Comparison of ENCODE assay signal across 7 mouse cellular contexts in the genomic region with DNA sequence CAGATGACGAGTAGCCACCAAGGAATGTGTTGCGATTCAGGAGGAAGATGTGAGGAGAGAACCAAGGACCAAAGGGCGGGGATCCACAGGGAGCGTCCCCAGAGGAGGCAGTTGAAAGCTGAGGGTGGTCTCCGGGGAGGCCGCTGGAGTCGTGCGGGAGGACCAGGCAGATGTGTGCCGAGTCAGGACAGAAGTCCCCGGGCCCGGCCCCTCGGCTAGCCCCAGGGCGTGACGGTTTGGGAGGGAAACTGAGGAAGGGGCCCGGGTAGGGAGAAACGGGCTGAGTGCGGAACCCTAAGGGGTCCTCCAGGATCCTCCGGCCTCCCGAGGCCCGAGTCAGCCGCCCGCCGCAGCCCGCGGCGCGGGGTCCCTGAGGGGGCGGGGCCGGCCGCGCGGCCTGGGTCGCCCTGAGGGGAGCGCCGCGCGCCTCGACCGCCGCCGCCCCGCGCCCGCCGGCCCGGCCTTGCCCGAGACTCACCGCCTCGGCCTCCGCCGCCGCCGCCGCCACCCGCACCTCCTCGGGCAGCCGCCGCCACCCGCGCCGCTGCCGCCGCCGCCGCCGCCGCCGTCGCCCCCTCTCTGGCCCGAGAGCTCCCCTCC. TPM values are rescaled to one million over a fixed set of nuclear protein-coding genes. Genes with fewer than 3 reads are reported as not detected.
A peak's percentile ranks its signal among the peaks of the same experiment; 100 is the strongest.
DNase-seq lines count a peak whose midpoint lies in the region; ATAC-seq and TF ChIP-seq lines count a peak whose summit lies in the region.

No protein-coding gene starts in this region.

- no peak for TF ChIP-seq CTCF in cerebellum, adult 2 months (IDR thresholded peaks at IDR 0.05; ENCODE audit: borderline replicate concordance, insufficient read depth, low read depth, low read length)
- TF ChIP-seq CTCF in kidney, adult 2 months (conservative IDR thresholded peaks at IDR 0.05; ENCODE audit: insufficient read depth, insufficient read length, low read depth, low read length), result no peak
- TF ChIP-seq CTCF in lung, postnatal 0 days (IDR thresholded peaks at IDR 0.05), result no peak
- TF ChIP-seq CTCF in stomach, postnatal 0 days (IDR thresholded peaks at IDR 0.05; ENCODE audit: low read depth), result no peak

- WGBS in cerebellum, adult 2 months, result 2% methylated on average over 62 of the region's 70 CpGs
- 20% methylated on average over 55 of the region's 70 CpGs for WGBS in kidney, adult 2 months
- WGBS in lung, postnatal 0 days, result 3% methylated on average over 7 of the region's 70 CpGs
- under 1% methylated on average over 7 of the region's 70 CpGs for WGBS in stomach, postnatal 0 days

- H3K4me3 ChIP-seq in cerebellum, adult 2 months (replicated peaks; ENCODE audit: insufficient read depth, low read depth, low read length), result peak overlapping the region; percentile 76
- H3K4me3 ChIP-seq in kidney, adult 2 months (ENCODE audit: insufficient read depth, low read depth, low read length), result peak overlapping the region; percentile 94
- H3K4me3 ChIP-seq in lung, postnatal 0 days (ENCODE audit: low read depth, low read length), result peak overlapping the region; percentile 77
- peak overlapping the region; percentile 79 for H3K4me3 ChIP-seq in stomach, postnatal 0 days (ENCODE audit: low read depth, low read length)

- no peak for TF ChIP-seq POLR2A in cerebellum, adult 2 months (IDR thresholded peaks at IDR 0.05; ENCODE audit: borderline replicate concordance, insufficient read depth, low read length)
- no peak for TF ChIP-seq POLR2A in kidney, adult 2 months (IDR thresholded peaks at IDR 0.05; ENCODE audit: low read depth, low read length)

- peak overlapping the region; percentile 89 for H3K4me2 ChIP-seq in lung, postnatal 0 days (replicated peaks; ENCODE audit: low read depth, low read length)
- peak overlapping the region; percentile 95 for H3K4me2 ChIP-seq in stomach, postnatal 0 days (replicated peaks; ENCODE audit: low read depth)

- H3K4me1 ChIP-seq in cerebellum, adult 2 months (ENCODE audit: control insufficient read depth, insufficient read depth, low read length), result 0 out of 2 replicates have a peak, but pooled peaks cover 4% of the 10 kb centered on the region
- peaks cover 3% of the 10 kb centered on the region; the same call in 1 of the 2 replicates for H3K4me1 ChIP-seq in kidney, adult 2 months (ENCODE audit: control insufficient read depth, insufficient read depth, low read length)
- H3K4me1 ChIP-seq in lung, postnatal 0 days (ENCODE audit: insufficient read depth, low read depth, low read length), result peaks cover 19% of the 10 kb centered on the region; the same call in 1 of the 2 replicates
- no peaks in the 10 kb centered on the region; the same call in 1 of the 2 replicates for H3K4me1 ChIP-seq in stomach, postnatal 0 days (replicated peaks; ENCODE audit: control insufficient read depth, insufficient read depth)

- 0 out of 2 replicates have a peak, but pooled peaks have one; percentile 1 for TF ChIP-seq EP300 in lung, postnatal 0 days (IDR thresholded peaks at IDR 0.05)
- TF ChIP-seq EP300 in stomach, postnatal 0 days (optimal IDR thresholded peaks at IDR 0.05), result no peak

- ATAC-seq in lung, postnatal 0 days, result peak; percentile 2
- peak; percentile 21 for ATAC-seq in stomach, postnatal 0 days (ENCODE audit: low FRiP score, low TSS enrichment)

- H3K9me3 ChIP-seq in lung, postnatal 0 days (ENCODE audit: low read length), result no peaks in the 10 kb centered on the region
- no peaks in the 10 kb centered on the region for H3K9me3 ChIP-seq in stomach, postnatal 0 days (ENCODE audit: control insufficient read depth, low read length)

- H3K36me3 ChIP-seq in kidney, adult 2 months (ENCODE audit: control insufficient read depth, insufficient read depth, low read length), result no peaks in the 10 kb centered on the region
- H3K36me3 ChIP-seq in lung, postnatal 0 days (ENCODE audit: insufficient read depth, low read length), result no peaks in the 10 kb centered on the region
- no peaks in the 10 kb centered on the region; the same call in 1 of the 2 replicates for H3K36me3 ChIP-seq in stomach, postnatal 0 days (ENCODE audit: control insufficient read depth, insufficient read depth, low read length)

- peak overlapping the region; percentile 87 for H3K9ac ChIP-seq in lung, postnatal 0 days (replicated peaks; ENCODE audit: low read depth)
- H3K9ac ChIP-seq in stomach, postnatal 0 days (ENCODE audit: low read length), result peak overlapping the region; percentile 95

- peak; percentile 19 for DNase-seq in right cerebral cortex, postnatal 14 days
- no peak for DNase-seq in right cerebral cortex, adult 2 months (ENCODE audit: low spot score in 2 of 2)
- DNase-seq in cerebellum, adult 2 months, result peak; percentile 48 to 52
- DNase-seq in gastrocnemius, adult 18-20 months (ENCODE audit: low spot score), result peak; percentile 26
- no peak for DNase-seq in kidney, adult 2 months
- peak; percentile 41 for DNase-seq in lung, postnatal 0 days (ENCODE audit: low spot score)
- DNase-seq in stomach, postnatal 0 days (ENCODE audit: low spot score), result no peak

- no peaks in the 10 kb centered on the region for H3K27me3 ChIP-seq in cerebellum, adult 2 months (ENCODE audit: control insufficient read depth, insufficient read depth, low read length)
- no peaks in the 10 kb centered on the region for H3K27me3 ChIP-seq in kidney, adult 2 months (replicated peaks; ENCODE audit: control insufficient read depth, insufficient read depth, low read length)
- no peaks in the 10 kb centered on the region for H3K27me3 ChIP-seq in lung, postnatal 0 days (replicated peaks; ENCODE audit: insufficient read depth, low read length)
- H3K27me3 ChIP-seq in stomach, postnatal 0 days (ENCODE audit: control insufficient read depth, insufficient read depth, low read length), result no peaks in the 10 kb centered on the region

- H3K27ac ChIP-seq in cerebellum, adult 2 months (ENCODE audit: insufficient read depth, low read length), result no peak overlapping the region
- no peak overlapping the region for H3K27ac ChIP-seq in kidney, adult 2 months (ENCODE audit: insufficient read depth, low read depth, low read length)
- peak overlapping the region; percentile 66 for H3K27ac ChIP-seq in lung, postnatal 0 days (ENCODE audit: low read length)
- H3K27ac ChIP-seq in stomach, postnatal 0 days (replicated peaks), result peak overlapping the region; percentile 85

RNA-seq across cellular contexts. Expression of a gene that starts 1.5 kb away (rescaled TPM):
- polyA plus RNA-seq in cerebellum, adult 2 months (2012; rRNA removed), result 2.0 and 2.2 TPM in 2 replicates
- 1 to 10 TPM in 1 of 2 experiments, under 1 TPM in 1; 0.82 to 1.8 TPM for total RNA-seq in gastrocnemius, adult 18-20 months (2021)
- polyA plus RNA-seq in kidney, adult 2 months (2012; rRNA removed), result 8.4 and 14.5 TPM in 2 replicates
- 81.0 and 83.1 TPM in 2 replicates for polyA plus RNA-seq in lung, postnatal 0 days (2015; fragmentation: Nextera tagmentation; extraction: Ambion mirVana)
- 18.9 and 23.1 TPM in 2 replicates for polyA plus RNA-seq in stomach, postnatal 0 days (2015; fragmentation: Nextera tagmentation; extraction: Ambion mirVana)

RNA-seq across cellular contexts. Expression of a gene that starts 16.0 kb away (rescaled TPM):
- 39.6 and 41.5 TPM in 2 replicates for polyA plus RNA-seq in cerebellum, adult 2 months (2012; rRNA removed)
- total RNA-seq in gastrocnemius, adult 18-20 months (2021), result under 1 TPM; 0.16 to 0.26 TPM
- 2.5 and 3.1 TPM in 2 replicates for polyA plus RNA-seq in kidney, adult 2 months (2012; rRNA removed)
- polyA plus RNA-seq in lung, postnatal 0 days (2015; fragmentation: Nextera tagmentation; extraction: Ambion mirVana), result 0.97 and 1.4 TPM in 2 replicates
- 0.96 and 1.3 TPM in 2 replicates for polyA plus RNA-seq in stomach, postnatal 0 days (2015; fragmentation: Nextera tagmentation; extraction: Ambion mirVana)

RNA-seq across cellular contexts. Expression of a gene that starts 43.0 kb away (rescaled TPM):
- polyA plus RNA-seq in cerebellum, adult 2 months (2012; rRNA removed), result 104 and 124 TPM in 2 replicates
- total RNA-seq in gastrocnemius, adult 18-20 months (2021), result 10 to 100 TPM; 29.5 to 31.2 TPM
- polyA plus RNA-seq in kidney, adult 2 months (2012; rRNA removed), result 72.6 and 78.4 TPM in 2 replicates
- polyA plus RNA-seq in lung, postnatal 0 days (2015; fragmentation: Nextera tagmentation; extraction: Ambion mirVana), result 49.1 and 55.0 TPM in 2 replicates
- polyA plus RNA-seq in stomach, postnatal 0 days (2015; fragmentation: Nextera tagmentation; extraction: Ambion mirVana), result 35.9 and 38.6 TPM in 2 replicates

RNA-seq across cellular contexts. Expression of a gene that starts 43.3 kb away (rescaled TPM):
- 47.9 and 49.5 TPM in 2 replicates for polyA plus RNA-seq in cerebellum, adult 2 months (2012; rRNA removed)
- total RNA-seq in gastrocnemius, adult 18-20 months (2021), result 10 to 100 TPM; 22.7 to 24.1 TPM
- polyA plus RNA-seq in kidney, adult 2 months (2012; rRNA removed), result 71.9 and 72.1 TPM in 2 replicates
- 29.9 and 30.2 TPM in 2 replicates for polyA plus RNA-seq in lung, postnatal 0 days (2015; fragmentation: Nextera tagmentation; extraction: Ambion mirVana)
- polyA plus RNA-seq in stomach, postnatal 0 days (2015; fragmentation: Nextera tagmentation; extraction: Ambion mirVana), result 27.5 and 28.3 TPM in 2 replicates

RNA-seq across cellular contexts. Expression of a gene that starts 55.7 kb away (rescaled TPM):
- 3.7 and 3.9 TPM in 2 replicates for polyA plus RNA-seq in cerebellum, adult 2 months (2012; rRNA removed)
- 10 to 100 TPM; 10.1 to 37.0 TPM for total RNA-seq in gastrocnemius, adult 18-20 months (2021)
- 24.6 and 25.5 TPM in 2 replicates for polyA plus RNA-seq in kidney, adult 2 months (2012; rRNA removed)
- 48.3 and 55.7 TPM in 2 replicates for polyA plus RNA-seq in lung, postnatal 0 days (2015; fragmentation: Nextera tagmentation; extraction: Ambion mirVana)
- 29.1 and 29.4 TPM in 2 replicates for polyA plus RNA-seq in stomach, postnatal 0 days (2015; fragmentation: Nextera tagmentation; extraction: Ambion mirVana)

Comparison
In these comparisons a context has a peak if more than half of its experiments do, and no peak if none do; other contexts are left out.
1. DNase-seq: peak in right cerebral cortex, postnatal 14 days (single experiment), cerebellum, adult 2 months (2 of 2), gastrocnemius, adult 18-20 months (single experiment) and lung, postnatal 0 days (single experiment); none in right cerebral cortex, adult 2 months (0 of 2), kidney, adult 2 months (single experiment) and stomach, postnatal 0 days (single experiment).
2. H3K27ac ChIP-seq: peak in lung, postnatal 0 days (single experiment) and stomach, postnatal 0 days (single experiment); none in cerebellum, adult 2 months (single experiment) and kidney, adult 2 months (single experiment).
3. Peak in every context shown above with its lines, with median percentiles within 50 percentile points of each other: H3K4me3 ChIP-seq.